Mouse (Mus musculus) neural tube, embryonic 10.5 days (tissue): ENCODE results near the gene Tmem184a.

ENCODE experiments used
- DNase-seq: peaks from one replicate; pipeline ENCODE4 v3.0.0-alpha.2; 2017; ENCODE audit warnings: low spot score; ENCODE audit errors: extremely low spot score

The Tmem184a gene

GRCm38 (mm10) chr5:139813963-139814381 is 5.7 kb downstream of the Tmem184a start:
- no peak for DNase-seq

- no peak for DNase-seq
These were observed 6.6 kb downstream of the Tmem184a start for GRCm38 (mm10) chr5:139813126-139813490.

- DNase-seq = no peak
These were observed 7.2 kb downstream of the Tmem184a start for GRCm38 (mm10) chr5:139812398-139813125.

GRCm38 (mm10) chr5:139811677-139812397 is 7.9 kb downstream of the Tmem184a start:
- DNase-seq = no peak

GRCm38 (mm10) chr5:139809397-139809796 is 10.3 kb downstream of the Tmem184a start:
- DNase-seq = no peak

- no peak for DNase-seq
These were observed 13.8 kb downstream of the Tmem184a start for GRCm38 (mm10) chr5:139805924-139806323.

- DNase-seq = no peak
These were observed 15.1 kb downstream of the Tmem184a start for GRCm38 (mm10) chr5:139804573-139805111.

- no peak for DNase-seq
These were observed 15.6 kb downstream of the Tmem184a start for GRCm38 (mm10) chr5:139804107-139804551.

GRCm38 (mm10) chr5:139803601-139804102 is 16.1 kb downstream of the Tmem184a start:
- peak; percentile 59 for DNase-seq

- no peak for DNase-seq
These were observed 16.6 kb downstream of the Tmem184a start for GRCm38 (mm10) chr5:139803165-139803564.

GRCm38 (mm10) chr5:139801880-139802279 is 17.8 kb downstream of the Tmem184a start:
- no peak for DNase-seq

- DNase-seq = no peak
These were observed 18.5 kb downstream of the Tmem184a start for GRCm38 (mm10) chr5:139801231-139801630.

- DNase-seq = no peak
These were observed 19.7 kb downstream of the Tmem184a start for GRCm38 (mm10) chr5:139799801-139800590.

GRCm38 (mm10) chr5:139799041-139799440 is 20.7 kb downstream of the Tmem184a start:
- no peak for DNase-seq

GRCm38 (mm10) chr5:139798168-139798900 is 21.4 kb downstream of the Tmem184a start:
- DNase-seq = peak; percentile 39

- DNase-seq = peak; percentile 74
These were observed 22.1 kb downstream of the Tmem184a start for GRCm38 (mm10) chr5:139797473-139798167.

- no peak for DNase-seq
These were observed 22.8 kb downstream of the Tmem184a start for GRCm38 (mm10) chr5:139796900-139797299.

GRCm38 (mm10) chr5:139796001-139796620 is 23.6 kb downstream of the Tmem184a start:
- no peak for DNase-seq

GRCm38 (mm10) chr5:139794938-139795337 is 24.8 kb downstream of the Tmem184a start:
- DNase-seq = no peak

GRCm38 (mm10) chr5:139794137-139794536 is 25.6 kb downstream of the Tmem184a start:
- DNase-seq = no peak
